Mouse (Mus musculus): Measurements from ENCODE around the gene Dscaml1. TPM values are rescaled to one million over a fixed set of nuclear protein-coding genes. Genes with fewer than 3 reads are reported as not detected.

The Dscaml1 gene
- polyA plus RNA-seq, 2 experiments = not detected

- ATAC-seq (ENCODE audit: insufficient read depth) (no peak), DNase-seq (ENCODE audit: low read depth in 3 of 3, low spot score in 3 of 3) (no peak)
- TF ChIP-seq EP300 (IDR thresholded peaks at IDR 0.05; ENCODE audit: low read depth) (no peak), CTCF (IDR thresholded peaks at IDR 0.05; ENCODE audit: low read depth) (no peak)
- Histone ChIP-seq H3K9ac (replicated peaks) (no peak overlapping the region), H3K9me3 (ENCODE audit: control insufficient read depth, low read length) (no peaks in the 10 kb centered on the region), H3K27me3 (ENCODE audit: control insufficient read depth, insufficient read depth, low read length) (no peaks in the 10 kb centered on the region), H3K4me2 (ENCODE audit: low read depth) (no peak overlapping the region), H3K4me3 (ENCODE audit: insufficient read depth in 1 of 2, low read depth in 2 of 2, low read length in 2 of 2) (no peak overlapping the region), H3K27ac (no peak overlapping the region), H3K4me1 (replicated peaks; ENCODE audit: control insufficient read depth in 2 of 2, insufficient read depth in 2 of 2, low read length in 1 of 2) (no peaks in the 10 kb centered on the region), H3K36me3 (replicated peaks; ENCODE audit: control insufficient read depth, insufficient read depth, low read depth) (no peaks in the 10 kb centered on the region)
- 57% methylated on average over 6 of the region's 6 CpGs for WGBS (ENCODE audit: insufficient replicate concordance)
Measured at GRCm38 (mm10) chr9:45625889-45626446, 199.5 kb downstream of the Dscaml1 start.

- ATAC-seq (ENCODE audit: insufficient read depth) (no peak), DNase-seq (ENCODE audit: low read depth in 3 of 3, low spot score in 3 of 3) (no peak)
- no peak overlapping the region for H3K4me3 ChIP-seq (ENCODE audit: insufficient read depth in 1 of 2, low read depth in 2 of 2, low read length in 2 of 2)
- TF ChIP-seq CTCF (IDR thresholded peaks at IDR 0.05; ENCODE audit: low read depth) (no peak), EP300 (IDR thresholded peaks at IDR 0.05; ENCODE audit: low read depth) (no peak)
- H3K27me3 ChIP-seq (ENCODE audit: control insufficient read depth, insufficient read depth, low read length) = no peaks in the 10 kb centered on the region
- no peak overlapping the region for H3K27ac ChIP-seq
- no peak overlapping the region for H3K9ac ChIP-seq (replicated peaks)
- no peaks in the 10 kb centered on the region for H3K36me3 ChIP-seq (replicated peaks; ENCODE audit: control insufficient read depth, insufficient read depth, low read depth)
- no peaks in the 10 kb centered on the region for H3K4me1 ChIP-seq (replicated peaks; ENCODE audit: control insufficient read depth in 2 of 2, insufficient read depth in 2 of 2, low read length in 1 of 2)
- H3K9me3 ChIP-seq (ENCODE audit: control insufficient read depth, low read length) = no peaks in the 10 kb centered on the region
- WGBS (ENCODE audit: insufficient replicate concordance) = 43% methylated on average over 10 of the region's 10 CpGs
- no peak overlapping the region for H3K4me2 ChIP-seq (ENCODE audit: low read depth)
Measured at GRCm38 (mm10) chr9:45632520-45632919, 206.1 kb downstream of the Dscaml1 start.

GRCm38 (mm10) chr9:45633036-45633435, 206.6 kb downstream of the Dscaml1 start:
- no peak for DNase-seq (ENCODE audit: low read depth in 3 of 3, low spot score in 3 of 3)
- H3K9ac ChIP-seq (replicated peaks) = no peak overlapping the region
- no peak for ATAC-seq (ENCODE audit: insufficient read depth)
- no peak overlapping the region for H3K4me3 ChIP-seq (ENCODE audit: insufficient read depth in 1 of 2, low read depth in 2 of 2, low read length in 2 of 2)
- H3K4me2 ChIP-seq (ENCODE audit: low read depth) = no peak overlapping the region
- 33% methylated on average over 2 of the region's 2 CpGs for WGBS (ENCODE audit: insufficient replicate concordance)
- no peaks in the 10 kb centered on the region for H3K36me3 ChIP-seq (replicated peaks; ENCODE audit: control insufficient read depth, insufficient read depth, low read depth)
- TF ChIP-seq EP300 (IDR thresholded peaks at IDR 0.05; ENCODE audit: low read depth) = no peak
- no peak for TF ChIP-seq CTCF (IDR thresholded peaks at IDR 0.05; ENCODE audit: low read depth)
- no peaks in the 10 kb centered on the region for H3K4me1 ChIP-seq (replicated peaks; ENCODE audit: control insufficient read depth in 2 of 2, insufficient read depth in 2 of 2, low read length in 1 of 2)
- no peaks in the 10 kb centered on the region for H3K9me3 ChIP-seq (ENCODE audit: control insufficient read depth, low read length)
- H3K27ac ChIP-seq = no peak overlapping the region
- H3K27me3 ChIP-seq (ENCODE audit: control insufficient read depth, insufficient read depth, low read length) = no peaks in the 10 kb centered on the region

GRCm38 (mm10) chr9:45634978-45635377, 208.6 kb downstream of the Dscaml1 start:
- Histone ChIP-seq H3K4me2 (ENCODE audit: low read depth) (no peak overlapping the region), H3K27ac (no peak overlapping the region), H3K9ac (replicated peaks) (no peak overlapping the region), H3K4me1 (replicated peaks; ENCODE audit: control insufficient read depth in 2 of 2, insufficient read depth in 2 of 2, low read length in 1 of 2) (no peaks in the 10 kb centered on the region), H3K27me3 (ENCODE audit: control insufficient read depth, insufficient read depth, low read length) (no peaks in the 10 kb centered on the region), H3K9me3 (ENCODE audit: control insufficient read depth, low read length) (no peaks in the 10 kb centered on the region), H3K36me3 (replicated peaks; ENCODE audit: control insufficient read depth, insufficient read depth, low read depth) (no peaks in the 10 kb centered on the region), H3K4me3 (ENCODE audit: insufficient read depth in 1 of 2, low read depth in 2 of 2, low read length in 2 of 2) (no peak overlapping the region)
- TF ChIP-seq EP300 (IDR thresholded peaks at IDR 0.05; ENCODE audit: low read depth) (no peak), CTCF (IDR thresholded peaks at IDR 0.05; ENCODE audit: low read depth) (no peak)
- ATAC-seq (ENCODE audit: insufficient read depth) (no peak), DNase-seq (ENCODE audit: low read depth in 3 of 3, low spot score in 3 of 3) (no peak)
- 41% methylated on average over 4 of the region's 4 CpGs for WGBS (ENCODE audit: insufficient replicate concordance)

GRCm38 (mm10) chr9:45637346-45637745, 210.9 kb downstream of the Dscaml1 start:
- no peak overlapping the region for H3K9ac ChIP-seq (replicated peaks)
- no peak overlapping the region for H3K4me2 ChIP-seq (ENCODE audit: low read depth)
- TF ChIP-seq EP300 (IDR thresholded peaks at IDR 0.05; ENCODE audit: low read depth) (no peak), CTCF (IDR thresholded peaks at IDR 0.05; ENCODE audit: low read depth) (no peak)
- WGBS (ENCODE audit: insufficient replicate concordance) = 23% methylated on average over 1 of the region's 1 CpGs
- H3K4me3 ChIP-seq (ENCODE audit: insufficient read depth in 1 of 2, low read depth in 2 of 2, low read length in 2 of 2) = no peak overlapping the region
- H3K27ac ChIP-seq = no peak overlapping the region
- no peaks in the 10 kb centered on the region for H3K9me3 ChIP-seq (ENCODE audit: control insufficient read depth, low read length)
- DNase-seq (ENCODE audit: low read depth in 3 of 3, low spot score in 3 of 3) (no peak), ATAC-seq (ENCODE audit: insufficient read depth) (no peak)
- H3K27me3 ChIP-seq (ENCODE audit: control insufficient read depth, insufficient read depth, low read length) = no peaks in the 10 kb centered on the region
- no peaks in the 10 kb centered on the region for H3K36me3 ChIP-seq (replicated peaks; ENCODE audit: control insufficient read depth, insufficient read depth, low read depth)
- no peaks in the 10 kb centered on the region for H3K4me1 ChIP-seq (replicated peaks; ENCODE audit: control insufficient read depth in 2 of 2, insufficient read depth in 2 of 2, low read length in 1 of 2)
